Mouse (Mus musculus) kidney, embryonic 15.5 days (tissue): ENCODE measurements around the gene Kat6b. TPM values are rescaled to one million over a fixed set of nuclear protein-coding genes. Genes with fewer than 3 reads are reported as not detected.

ENCODE experiments used
- ATAC-seq: fragments of 200-750 bp; cut with Nextera tagmentation; replicated peaks from 2 replicates; pipeline ENCODE4 v1.8.0; 2017; ENCODE audit warnings: moderate TSS enrichment; ENCODE audit not compliant: low FRiP score
- H3K27ac ChIP-seq: fragments of 300-500 bp; sonication (generic); 2 replicates; pipeline ENCODE4 v1.5.1; 2015; ENCODE audit warnings: mild to moderate bottlenecking, inconsistent platforms
- H3K27me3 ChIP-seq: fragments of 300-500 bp; sonication (generic); 2 replicates; pipeline ENCODE4 v1.6.1; 2015; ENCODE audit warnings: inconsistent platforms
- H3K36me3 ChIP-seq: fragments of 300-500 bp; sonication (generic); 2 replicates; pipeline ENCODE4 v1.6.1; 2015; ENCODE audit warnings: inconsistent platforms
- H3K4me1 ChIP-seq: fragments of 300-500 bp; sonication (generic); 2 replicates; pipeline ENCODE4 v1.6.1; 2015; ENCODE audit warnings: inconsistent platforms
- H3K4me2 ChIP-seq: fragments of 300-500 bp; sonication (generic); 2 replicates; pipeline ENCODE4 v1.6.1; 2015; ENCODE audit warnings: moderate library complexity, mild to moderate bottlenecking, inconsistent platforms
- H3K4me3 ChIP-seq: fragments of 300-500 bp; sonication (generic); replicated peaks from 2 replicates; pipeline ENCODE4 v1.5.1; 2015; ENCODE audit warnings: mild to moderate bottlenecking, inconsistent platforms
- H3K9ac ChIP-seq: fragments of 300-500 bp; sonication (generic); 2 replicates; pipeline ENCODE4 v1.6.1; 2015; ENCODE audit warnings: mild to moderate bottlenecking, inconsistent platforms
- H3K9me3 ChIP-seq: fragments of 300-500 bp; sonication (generic); replicated peaks from 2 replicates; pipeline ENCODE4 v1.6.1; 2016; ENCODE audit warnings: inconsistent platforms
- WGBS: fragments of 180-500 bp; shearing (Covaris S2); methylation state at CpG from one replicate; pipeline ENCODE4 v1.1.7; 2015; ENCODE audit warnings: mixed read lengths; 5-methylcytosine and 5-hydroxymethylcytosine counted together
- polyA plus RNA-seq: library from polyadenylated mRNA; unstranded; fragments of >200 nt; fragmentation: Nextera tagmentation; extraction: Ambion mirVana; gene quantifications from 2 replicates; pipeline ENCODE4 v1.2.1, GENCODE M21; 2015

Gene Kat6b
- polyA plus RNA-seq, 1 experiment from 2014 or later = 13.8 TPM

DNA sequence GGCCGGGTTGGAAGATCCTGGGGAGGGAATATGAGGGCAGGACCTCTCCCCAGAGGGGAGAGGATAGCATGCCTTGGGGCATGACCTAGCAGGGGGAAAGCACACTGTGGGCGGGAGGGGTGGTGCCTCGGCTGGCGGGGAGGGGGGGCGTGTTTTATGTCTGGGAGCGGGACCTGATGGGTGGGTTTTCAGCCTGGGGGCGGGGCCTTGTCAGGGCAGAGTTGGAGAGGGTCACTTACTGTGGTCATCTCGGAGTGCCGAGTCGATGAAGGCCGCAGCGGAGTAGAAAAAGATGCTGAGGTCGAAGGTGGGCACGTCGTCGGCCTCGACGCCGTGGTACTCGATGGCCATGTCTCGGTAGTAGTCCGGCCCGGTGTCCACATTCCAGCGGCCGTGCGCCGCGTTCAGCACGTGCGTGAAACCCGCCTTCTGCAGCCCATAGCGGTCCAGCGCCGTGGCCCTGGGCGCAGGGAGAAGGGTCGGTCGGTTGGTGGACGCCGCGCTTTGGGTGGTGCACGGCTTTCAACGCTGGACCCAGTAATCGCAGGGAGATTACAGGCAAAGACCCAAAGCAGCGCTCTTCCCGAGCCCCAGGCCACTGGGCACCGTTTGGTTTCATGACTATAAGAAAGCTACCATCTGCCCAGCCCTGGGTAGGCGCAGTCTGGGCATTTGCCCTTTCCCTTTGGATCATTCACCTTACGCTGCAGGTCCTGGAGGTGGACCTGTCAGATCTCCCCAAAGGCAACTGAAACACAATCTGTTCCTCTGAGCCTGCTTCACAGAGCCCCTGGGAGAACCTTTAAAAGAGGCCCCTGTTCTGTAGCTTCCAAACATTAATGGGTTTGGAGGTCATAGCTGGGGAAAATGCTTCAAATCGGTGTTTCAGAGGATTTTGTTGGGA lies 205.4 kb downstream of the Kat6b start:
- Histone ChIP-seq H3K9me3 (no peaks in the 10 kb centered on the region), H3K4me1 (peaks cover 19% of the 10 kb centered on the region), H3K4me3 (peak overlapping the region; percentile 42), H3K27ac (no peak overlapping the region), H3K4me2 (peak overlapping the region; percentile 76), H3K36me3 (no peaks in the 10 kb centered on the region), H3K9ac (0 out of 2 replicates have a peak overlapping the region, but pooled peaks have one; percentile 32), H3K27me3 (peaks cover 23% of the 10 kb centered on the region)
- ATAC-seq = peak; percentile 35; the same call in 1 of the 2 replicates
- WGBS = 9% methylated on average over 49 of the region's 49 CpGs

DNA sequence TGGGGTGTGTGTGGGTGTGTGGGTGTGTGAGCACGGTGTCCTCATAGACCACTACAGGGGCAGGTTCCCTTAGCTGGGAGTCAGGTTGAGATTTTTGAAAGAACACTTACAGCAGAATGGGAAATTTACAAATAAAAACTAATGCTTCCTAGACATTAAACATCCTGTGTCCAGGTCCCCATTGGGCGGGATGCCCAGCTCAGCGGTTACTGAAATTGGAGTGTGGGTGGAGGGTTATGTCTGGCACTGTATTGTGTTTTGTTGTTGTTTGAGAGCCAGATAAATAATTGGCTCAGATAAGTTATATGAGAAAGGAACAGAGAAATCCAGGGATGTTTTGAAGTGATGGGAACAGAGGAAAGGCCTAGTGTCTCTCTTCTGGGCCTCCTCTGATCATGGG lies 209.8 kb downstream of the Kat6b start:
- Histone ChIP-seq H3K27me3 (peaks cover 16% of the 10 kb centered on the region), H3K4me1 (peaks cover 10% of the 10 kb centered on the region), H3K4me3 (no peak overlapping the region), H3K9ac (no peak overlapping the region), H3K4me2 (no peak overlapping the region), H3K36me3 (no peaks in the 10 kb centered on the region), H3K9me3 (peaks cover 5% of the 10 kb centered on the region; the same call in 1 of the 2 replicates), H3K27ac (no peak overlapping the region)
- no peak for ATAC-seq
- 81% methylated on average over 3 of the region's 3 CpGs for WGBS

DNA sequence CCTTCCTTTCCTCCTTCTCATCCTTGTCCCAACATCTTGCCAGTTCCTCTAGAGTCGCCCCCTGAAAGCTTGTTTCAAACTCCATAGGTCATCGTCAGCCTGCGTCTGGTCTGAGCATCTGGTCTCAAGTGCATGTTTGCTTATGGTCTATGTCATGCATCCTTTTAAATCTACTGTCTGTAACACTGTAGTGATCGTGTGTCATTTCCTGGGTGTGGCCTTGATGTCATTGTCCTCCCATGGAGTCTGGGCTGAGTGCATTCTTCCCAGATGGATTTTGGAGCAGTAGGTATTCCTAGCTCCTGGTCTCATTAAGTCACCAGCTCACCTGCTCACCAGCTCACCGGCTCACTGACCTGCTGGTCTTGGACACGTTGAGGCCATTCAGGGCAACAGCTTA lies 213.8 kb downstream of the Kat6b start:
- Histone ChIP-seq H3K4me3 (no peak overlapping the region), H3K27me3 (no peaks in the 10 kb centered on the region), H3K4me1 (no peaks in the 10 kb centered on the region), H3K4me2 (no peak overlapping the region), H3K27ac (no peak overlapping the region), H3K9ac (no peak overlapping the region), H3K36me3 (no peaks in the 10 kb centered on the region), H3K9me3 (peaks cover 5% of the 10 kb centered on the region; the same call in 1 of the 2 replicates)
- no peak for ATAC-seq
- 66% methylated on average over 6 of the region's 6 CpGs for WGBS

DNA sequence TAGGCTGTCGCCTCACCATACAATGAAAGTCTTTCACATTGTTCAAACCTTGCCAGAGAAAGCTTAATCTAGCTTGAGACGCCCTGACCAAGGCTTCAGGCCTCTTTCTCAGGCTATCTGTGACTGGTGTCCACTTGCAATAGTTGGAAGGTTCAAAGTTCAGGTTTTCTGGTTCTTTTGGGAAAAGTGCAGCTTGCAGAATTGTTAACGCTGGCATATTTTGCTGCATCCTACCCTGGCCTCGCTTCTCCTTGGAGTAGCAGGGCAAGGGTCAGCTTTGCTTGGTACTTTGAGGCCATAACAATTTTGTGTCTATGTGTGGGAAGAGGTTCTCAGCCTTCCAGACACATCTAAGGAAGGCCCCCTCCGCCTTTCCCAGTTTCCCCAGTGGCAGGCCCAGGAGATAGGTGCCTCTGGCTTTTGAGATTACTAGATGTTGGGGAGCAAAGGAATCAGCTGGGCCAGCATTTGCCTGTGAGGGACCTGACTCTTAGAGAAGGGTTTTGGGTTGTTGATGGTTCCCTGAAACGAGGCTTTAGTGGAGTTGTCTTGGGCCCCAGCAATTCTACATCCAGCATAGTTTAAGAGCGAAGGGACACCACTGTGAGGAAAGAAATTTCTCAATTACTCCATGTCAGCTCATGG lies 215.1 kb downstream of the Kat6b start:
- peaks cover 5% of the 10 kb centered on the region; the same call in 1 of the 2 replicates for H3K9me3 ChIP-seq
- no peak for ATAC-seq
- WGBS = 81% methylated on average over 7 of the region's 7 CpGs

DNA sequence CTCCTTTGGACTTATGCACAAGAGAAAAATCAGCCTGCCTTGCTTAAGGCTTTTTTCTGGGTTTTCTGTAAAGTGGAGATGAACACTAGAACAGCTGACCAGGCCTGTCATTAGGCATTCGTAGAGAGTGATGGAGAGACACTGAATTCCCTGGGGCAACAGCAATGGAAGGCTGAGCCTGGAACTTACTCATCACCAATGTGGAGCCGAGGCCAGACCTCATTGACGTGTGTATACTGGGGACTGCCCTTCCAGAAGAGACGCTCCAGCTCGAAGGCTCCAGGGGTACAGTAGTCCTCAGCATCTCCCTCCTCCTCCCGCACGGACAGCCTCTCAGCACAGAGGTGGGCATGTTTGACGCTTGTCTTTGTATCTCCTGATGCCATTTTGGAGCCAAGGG lies 221.5 kb downstream of the Kat6b start:
- WGBS = 85% methylated on average over 8 of the region's 8 CpGs
- H3K4me2 ChIP-seq = no peak overlapping the region
- ATAC-seq = no peak
- H3K9ac ChIP-seq = no peak overlapping the region
- H3K9me3 ChIP-seq = no peaks in the 10 kb centered on the region
- H3K27ac ChIP-seq = 0 out of 2 replicates have a peak overlapping the region, but pooled peaks have one; percentile 23
- peaks cover 24% of the 10 kb centered on the region for H3K4me1 ChIP-seq
- no peaks in the 10 kb centered on the region for H3K36me3 ChIP-seq
- H3K4me3 ChIP-seq = no peak overlapping the region
- H3K27me3 ChIP-seq = no peaks in the 10 kb centered on the region

More for the DNA sequence above, 215.1 kb downstream of the Kat6b start:
- no peaks in the 10 kb centered on the region for H3K4me1 ChIP-seq
- no peak overlapping the region for H3K27ac ChIP-seq
- no peak overlapping the region for H3K4me2 ChIP-seq
- no peak overlapping the region for H3K9ac ChIP-seq
- no peak overlapping the region for H3K4me3 ChIP-seq
- no peaks in the 10 kb centered on the region for H3K36me3 ChIP-seq
- H3K27me3 ChIP-seq = no peaks in the 10 kb centered on the region

DNA sequence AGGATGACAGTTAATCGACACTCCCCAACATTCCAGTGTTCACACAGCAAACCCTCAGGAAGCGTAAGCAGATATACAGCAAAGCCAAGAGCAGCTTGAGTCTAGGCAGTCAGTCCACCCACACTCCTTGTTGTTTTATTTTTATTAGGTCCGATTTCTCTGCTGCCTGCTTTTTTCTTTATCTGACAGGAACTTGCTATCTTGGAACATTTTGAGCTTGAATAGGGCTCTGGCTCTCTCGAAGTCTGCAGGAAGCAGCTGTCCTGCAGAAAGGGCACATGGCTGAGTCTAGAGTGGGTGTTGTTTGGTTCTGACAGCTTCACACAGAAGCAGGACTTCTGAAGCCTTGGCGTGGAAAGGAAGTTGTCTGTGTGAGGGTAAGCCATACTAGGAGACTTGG lies 222.0 kb downstream of the Kat6b start:
- ATAC-seq = no peak
- H3K4me1 ChIP-seq = peaks cover 24% of the 10 kb centered on the region
- H3K9ac ChIP-seq = no peak overlapping the region
- no peak overlapping the region for H3K4me2 ChIP-seq
- H3K4me3 ChIP-seq = no peak overlapping the region
- 22% methylated on average over 5 of the region's 5 CpGs for WGBS
- no peaks in the 10 kb centered on the region for H3K27me3 ChIP-seq
- H3K27ac ChIP-seq = peak overlapping the region; percentile 23
- no peaks in the 10 kb centered on the region for H3K36me3 ChIP-seq
- H3K9me3 ChIP-seq = no peaks in the 10 kb centered on the region

DNA sequence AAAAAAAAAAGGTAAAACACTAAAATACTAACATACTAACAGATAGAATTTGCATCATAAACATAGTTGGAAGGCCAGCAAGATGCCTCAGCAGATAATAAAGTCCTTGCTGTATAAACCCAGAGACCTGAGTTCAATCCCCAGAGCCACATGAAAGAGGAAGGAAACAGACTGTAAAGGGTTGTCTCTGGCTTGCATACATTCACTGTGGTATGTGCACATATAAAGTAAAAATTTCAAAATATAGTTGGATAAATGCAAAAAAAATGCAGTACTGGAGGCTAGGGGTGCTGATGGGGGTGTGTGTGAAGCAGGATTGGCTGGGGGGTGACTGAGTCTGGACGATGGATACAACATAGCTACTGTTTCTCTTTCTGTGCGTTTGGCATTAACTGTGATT lies 224.2 kb downstream of the Kat6b start:
- H3K4me3 ChIP-seq = no peak overlapping the region
- no peaks in the 10 kb centered on the region for H3K9me3 ChIP-seq
- no peak overlapping the region for H3K9ac ChIP-seq
- ATAC-seq = no peak
- no peaks in the 10 kb centered on the region for H3K36me3 ChIP-seq
- H3K27ac ChIP-seq = no peak overlapping the region
- peaks cover 33% of the 10 kb centered on the region for H3K4me1 ChIP-seq
- WGBS = 89% methylated on average over 2 of the region's 2 CpGs
- no peak overlapping the region for H3K4me2 ChIP-seq
- H3K27me3 ChIP-seq = no peaks in the 10 kb centered on the region

DNA sequence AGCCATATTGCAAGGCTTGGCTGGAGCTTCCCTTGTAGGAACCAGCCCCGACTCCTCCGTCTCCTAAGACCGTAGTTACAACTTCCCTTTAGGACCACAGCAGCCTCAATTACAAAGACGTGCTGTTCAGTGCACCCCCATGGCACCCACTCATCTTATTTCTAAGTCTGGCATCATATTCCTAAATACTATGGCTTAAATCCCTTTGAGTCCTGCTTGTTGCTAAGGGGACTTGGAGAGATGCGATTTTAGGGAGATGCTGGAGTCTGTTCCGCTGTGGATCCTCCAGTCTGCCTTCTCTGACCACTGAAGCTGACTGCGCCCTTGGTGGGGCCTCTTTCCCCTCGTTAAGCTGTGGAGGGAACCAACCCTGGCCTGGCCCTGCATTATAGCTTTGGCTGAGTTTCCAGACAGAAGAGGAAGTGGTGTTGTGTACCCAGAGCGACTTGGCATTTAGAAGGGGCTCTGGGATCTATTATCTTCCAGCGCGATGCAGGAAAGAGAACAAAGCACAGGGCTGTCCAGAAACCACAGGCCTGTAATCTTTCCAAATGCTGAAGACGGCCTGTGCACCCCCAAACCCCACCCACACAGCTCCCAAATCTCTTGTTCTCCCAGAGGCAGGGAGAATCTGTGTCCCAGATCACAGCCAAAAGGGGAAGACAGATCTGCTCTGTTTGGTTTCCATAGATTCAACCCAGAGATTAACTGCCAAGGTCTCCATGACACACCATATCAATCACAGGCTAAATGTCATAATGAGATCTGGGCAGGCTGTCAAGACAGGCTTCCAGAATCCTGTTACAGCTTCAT lies 225.7 kb downstream of the Kat6b start:
- no peak overlapping the region for H3K9ac ChIP-seq
- H3K27ac ChIP-seq = 0 out of 2 replicates have a peak overlapping the region, but pooled peaks have one; percentile 58
- no peaks in the 10 kb centered on the region for H3K27me3 ChIP-seq
- no peaks in the 10 kb centered on the region for H3K36me3 ChIP-seq
- no peak for ATAC-seq
- H3K9me3 ChIP-seq = no peaks in the 10 kb centered on the region
- H3K4me3 ChIP-seq = no peak overlapping the region
- no peak overlapping the region for H3K4me2 ChIP-seq
- H3K4me1 ChIP-seq = peaks cover 33% of the 10 kb centered on the region
- 64% methylated on average over 12 of the region's 12 CpGs for WGBS

DNA sequence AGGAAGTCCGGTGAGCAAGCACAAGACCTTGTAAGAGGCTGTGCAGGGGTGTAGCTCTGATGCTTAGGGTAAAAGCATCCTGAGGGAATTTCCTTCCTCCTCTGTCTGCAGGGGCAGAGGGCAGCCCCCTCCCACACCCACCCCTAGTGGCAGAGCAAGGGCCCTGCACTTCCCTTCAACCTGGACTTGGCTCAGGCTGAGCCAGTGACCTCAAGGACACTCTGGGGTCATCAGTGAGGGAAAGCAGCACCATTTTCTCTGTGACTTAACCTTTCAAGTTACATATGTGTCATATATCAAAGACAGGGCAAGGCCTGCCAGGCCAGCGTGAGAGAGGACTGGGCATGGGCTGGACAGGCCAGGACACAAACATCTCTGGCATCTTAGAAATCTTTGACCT lies 228.3 kb downstream of the Kat6b start:
- Histone ChIP-seq H3K4me3 (no peak overlapping the region), H3K9me3 (no peaks in the 10 kb centered on the region), H3K9ac (no peak overlapping the region), H3K27me3 (no peaks in the 10 kb centered on the region), H3K27ac (no peak overlapping the region), H3K4me2 (no peak overlapping the region), H3K4me1 (peaks cover 18% of the 10 kb centered on the region; the same call in 1 of the 2 replicates), H3K36me3 (no peaks in the 10 kb centered on the region)
- WGBS = 61% methylated on average over 2 of the region's 2 CpGs
- ATAC-seq = no peak

DNA sequence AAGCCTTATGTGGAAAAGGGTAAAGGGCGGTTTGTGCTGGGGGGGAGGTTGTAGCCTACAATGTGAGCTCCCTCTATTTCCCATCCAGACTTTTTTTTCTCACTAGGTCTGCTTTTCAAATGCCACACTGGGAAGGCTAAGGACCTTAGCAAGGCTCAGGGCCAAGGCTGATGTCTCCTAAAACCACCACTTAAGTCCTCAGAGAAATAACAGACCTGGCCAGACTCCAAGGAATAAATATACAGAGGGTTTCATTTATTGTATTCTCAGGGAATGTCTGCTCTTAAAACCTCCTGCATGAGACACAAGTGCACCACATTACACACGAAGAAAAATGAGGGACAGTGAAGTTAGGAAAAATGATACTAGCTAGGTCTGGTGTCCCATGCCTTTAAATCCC lies 230.0 kb downstream of the Kat6b start:
- no peak for ATAC-seq
- H3K36me3 ChIP-seq = no peaks in the 10 kb centered on the region
- peaks cover 18% of the 10 kb centered on the region; the same call in 1 of the 2 replicates for H3K4me1 ChIP-seq
- H3K9me3 ChIP-seq = no peaks in the 10 kb centered on the region
- H3K27ac ChIP-seq = no peak overlapping the region
- no peak overlapping the region for H3K9ac ChIP-seq
- no peaks in the 10 kb centered on the region for H3K27me3 ChIP-seq
- no peak overlapping the region for H3K4me2 ChIP-seq
- no peak overlapping the region for H3K4me3 ChIP-seq
- 76% methylated on average over 2 of the region's 2 CpGs for WGBS

DNA sequence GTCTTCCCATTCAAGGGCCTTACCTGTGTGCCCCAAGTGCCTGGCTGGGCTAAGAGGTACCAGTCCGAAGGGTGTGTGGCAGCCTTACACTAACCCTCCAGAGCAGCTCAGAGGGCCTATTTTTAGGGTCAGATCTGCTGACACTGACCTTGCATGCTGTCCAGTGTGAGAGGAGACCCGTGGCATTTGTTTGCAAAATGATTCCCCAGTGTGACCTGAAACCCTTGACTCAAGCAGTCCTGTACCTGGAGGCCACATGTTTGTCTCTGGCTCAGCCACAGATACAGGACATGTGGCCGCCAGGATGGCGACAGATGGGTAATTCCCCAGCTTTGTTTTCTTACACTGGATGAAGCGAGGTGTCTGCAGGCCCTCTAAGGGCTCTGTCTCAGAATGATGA lies 233.3 kb downstream of the Kat6b start, which contains the start of gene Dupd1:
Gene Dupd1 (minus strand): TSS at position 91 of the 400 bp plus-strand sequence.
- no peak within 1 kb of the TSS for H3K4me3 ChIP-seq
- no peak within 1 kb of the TSS for H3K27ac ChIP-seq
- no peak for ATAC-seq
- H3K9ac ChIP-seq = no peak within 1 kb of the TSS
- H3K4me2 ChIP-seq = no peak within 1 kb of the TSS
- H3K27me3 ChIP-seq = no peaks in the 10 kb centered on the region
- 56% methylated on average over 5 of the region's 5 CpGs for WGBS
- H3K9me3 ChIP-seq = no peaks in the 10 kb centered on the region
- no peaks in the 10 kb centered on the region for H3K36me3 ChIP-seq
- peaks cover 8% of the 10 kb centered on the region; the same call in 1 of the 2 replicates for H3K4me1 ChIP-seq
